Mouse (Mus musculus) megakaryocyte, embryonic 14.5 days (primary cell): ENCODE data around the gene Tcea3.

ENCODE experiments used
- FLI1 ChIP-seq: IDR thresholded peaks from 2 replicates; pipeline ENCODE4 v1.6.1; 2012; ENCODE audit warnings: low read length, inconsistent platforms, mixed read lengths
- GATA1 ChIP-seq: IDR thresholded peaks from 3 replicates; pipeline ENCODE4 v1.6.1; 2012; ENCODE audit warnings: mixed read lengths, low read length, inconsistent platforms, borderline replicate concordance

DNA sequence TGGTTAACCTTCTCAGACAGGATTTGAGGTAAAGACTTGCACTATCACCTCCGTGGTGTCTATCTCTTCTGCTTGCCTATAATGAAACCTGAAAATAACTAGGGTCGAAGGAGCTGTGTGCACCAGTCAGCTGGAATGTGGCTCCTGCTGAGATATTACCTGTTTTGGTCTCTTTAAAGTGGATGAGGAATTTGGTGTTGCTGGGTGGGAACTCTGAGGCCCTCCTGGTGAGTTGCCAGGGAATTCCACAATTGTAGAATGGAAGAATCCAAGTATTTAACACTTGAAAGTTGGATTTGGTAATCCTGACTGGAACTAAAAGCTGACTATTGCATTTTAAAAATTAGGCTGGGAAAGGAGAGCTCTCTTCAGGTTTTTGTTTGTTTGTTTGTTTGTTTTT, 56.7 kb downstream of the Tcea3 start:
- TF ChIP-seq FLI1 (no peak), GATA1 (no peak)
